Mouse (Mus musculus): ENCODE measurements around the gene Gnb1. TPM values are rescaled to one million over a fixed set of nuclear protein-coding genes. Genes with fewer than 3 reads are reported as not detected.

The Gnb1 gene
- polyA plus RNA-seq, 1 experiment from 2014 or later = 345 TPM

DNA sequence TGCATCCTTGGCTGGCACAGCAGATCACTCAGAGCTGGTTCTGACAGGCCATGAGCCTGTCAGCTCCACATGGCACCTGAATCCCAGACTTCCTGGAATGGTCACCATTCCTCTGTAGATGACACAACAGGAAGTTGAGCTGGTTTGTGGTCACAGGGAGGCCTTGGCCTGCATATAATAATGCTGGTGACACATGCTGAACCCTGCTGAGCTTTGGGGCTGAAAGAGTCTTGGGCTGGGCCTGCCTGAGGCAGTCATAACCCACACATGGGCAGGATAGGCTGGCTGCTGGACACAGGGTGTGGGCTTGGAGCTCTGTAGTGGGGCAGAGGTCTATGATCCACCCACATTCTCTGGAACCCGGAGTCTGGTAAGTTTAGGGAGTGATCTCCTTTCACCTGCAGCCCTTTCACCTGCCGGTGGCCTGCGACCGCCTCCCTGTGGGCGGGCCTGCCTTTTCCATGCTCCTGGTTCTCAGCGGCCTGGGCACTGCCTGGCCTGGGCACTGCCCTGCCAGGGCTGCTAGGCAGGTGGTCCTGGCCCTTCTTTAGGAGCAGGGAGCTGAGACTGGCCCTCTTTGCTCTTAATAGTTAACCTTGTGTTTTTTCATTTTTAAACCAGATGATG lies 91.2 kb downstream of the Gnb1 start:
- Histone ChIP-seq H3K4me1 (no peaks in the 10 kb centered on the region), H3K4me3 (no peak overlapping the region), H3K27me3 (replicated peaks) (no peaks in the 10 kb centered on the region), H3K9me3 (no peaks in the 10 kb centered on the region), H3K36me3 (peaks cover 88% of the 10 kb centered on the region), H3K4me2 (no peak overlapping the region), H3K27ac (replicated peaks) (no peak overlapping the region), H3K9ac (no peak overlapping the region)
- WGBS = 96% methylated on average over 6 of the region's 6 CpGs
- no peak for ATAC-seq (ENCODE audit: extremely low read depth, insufficient number of reproducible peaks, low FRiP score, low TSS enrichment)

DNA sequence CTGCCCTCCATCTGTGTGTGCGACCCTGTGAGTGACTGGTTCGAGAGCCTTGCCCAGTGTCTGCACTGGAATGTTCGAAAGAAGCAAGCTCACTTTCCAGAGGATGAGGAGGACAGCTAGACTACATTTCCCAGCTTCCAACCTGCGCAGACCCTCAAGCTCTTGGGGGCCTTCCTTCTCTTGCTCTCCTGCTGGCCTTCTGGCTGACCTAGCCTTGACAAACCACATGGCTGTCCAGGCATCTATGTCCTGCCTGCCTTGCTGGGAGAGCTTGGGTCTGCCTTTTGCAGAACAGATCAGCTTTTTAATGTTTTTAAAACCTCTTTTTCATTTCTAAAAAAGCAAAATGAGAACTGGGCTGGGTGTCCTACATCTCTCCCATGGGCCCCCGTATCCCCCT lies 98.2 kb downstream of the Gnb1 start:
- H3K9ac ChIP-seq = no peak overlapping the region
- no peak overlapping the region for H3K4me2 ChIP-seq
- peaks cover 69% of the 10 kb centered on the region for H3K36me3 ChIP-seq
- no peak for ATAC-seq (ENCODE audit: extremely low read depth, insufficient number of reproducible peaks, low FRiP score, low TSS enrichment)
- no peaks in the 10 kb centered on the region for H3K4me1 ChIP-seq
- no peak overlapping the region for H3K4me3 ChIP-seq
- WGBS = 86% methylated on average over 5 of the region's 5 CpGs
- H3K9me3 ChIP-seq = no peaks in the 10 kb centered on the region
- no peak overlapping the region for H3K27ac ChIP-seq (replicated peaks)
- H3K27me3 ChIP-seq (replicated peaks) = no peaks in the 10 kb centered on the region

DNA sequence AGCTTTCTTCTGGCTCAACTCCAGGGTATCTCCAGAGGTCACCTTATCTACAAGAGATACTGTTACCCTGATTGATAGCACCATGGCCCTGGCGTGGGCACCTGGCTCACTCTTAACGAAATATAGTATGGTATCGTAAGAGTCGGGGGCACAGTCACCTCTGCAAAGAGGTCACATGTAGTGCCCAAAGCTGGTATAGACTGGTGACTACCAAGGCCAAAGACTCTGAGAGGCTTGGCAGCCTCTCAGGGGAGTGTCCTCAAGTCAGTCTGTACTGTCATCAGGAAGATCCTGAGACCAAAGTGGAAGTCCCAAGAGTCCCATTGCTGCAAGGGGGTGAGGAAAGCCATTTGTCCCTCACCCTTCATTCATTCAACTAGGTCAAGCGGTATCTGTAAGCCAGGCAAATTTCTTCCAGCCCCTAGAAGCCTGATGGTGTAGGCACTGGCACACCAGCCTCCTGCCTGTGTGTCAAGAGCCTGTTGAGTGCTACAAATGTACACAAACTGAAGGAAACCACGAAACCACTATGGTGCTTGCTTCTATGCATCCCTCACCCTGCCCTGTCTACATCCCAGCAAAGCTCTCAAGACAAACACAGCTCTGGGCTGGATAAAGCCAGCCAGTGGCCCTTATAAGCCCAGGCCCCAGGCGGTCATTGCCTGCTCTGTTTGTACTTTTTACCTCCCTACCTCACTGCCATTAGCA lies 100.0 kb downstream of the Gnb1 start:
- H3K36me3 ChIP-seq = peaks cover 51% of the 10 kb centered on the region
- ATAC-seq (ENCODE audit: extremely low read depth, insufficient number of reproducible peaks, low FRiP score, low TSS enrichment) = no peak
- no peak overlapping the region for H3K27ac ChIP-seq (replicated peaks)
- no peaks in the 10 kb centered on the region for H3K27me3 ChIP-seq (replicated peaks)
- no peak overlapping the region for H3K4me2 ChIP-seq
- 0 out of 2 replicates have a peak, but pooled peaks cover 2% of the 10 kb centered on the region for H3K4me1 ChIP-seq
- 65% methylated on average over 7 of the region's 7 CpGs for WGBS
- H3K9me3 ChIP-seq = no peaks in the 10 kb centered on the region
- H3K4me3 ChIP-seq = no peak overlapping the region
- no peak overlapping the region for H3K9ac ChIP-seq

DNA sequence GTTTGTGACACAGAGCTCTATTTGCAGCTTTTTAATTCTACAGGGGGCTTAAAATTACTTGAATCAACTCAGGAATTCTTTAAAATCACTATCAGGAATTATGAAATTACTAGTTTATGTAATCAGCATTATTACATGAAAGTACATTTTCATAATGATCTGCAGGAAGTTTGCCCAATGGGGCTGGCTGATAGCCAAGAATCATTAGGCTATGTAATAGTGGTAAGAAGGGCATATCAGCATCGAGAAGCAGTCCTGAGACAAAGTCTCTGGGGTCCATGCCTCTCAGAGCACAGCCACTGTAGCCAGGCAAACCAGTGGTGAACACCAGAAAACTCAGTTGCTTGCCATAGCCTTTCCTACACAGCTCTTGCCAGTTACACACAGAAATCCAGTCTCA lies 102.6 kb downstream of the Gnb1 start:
- Histone ChIP-seq H3K4me3 (no peak overlapping the region), H3K27me3 (replicated peaks) (no peaks in the 10 kb centered on the region), H3K36me3 (peaks cover 25% of the 10 kb centered on the region), H3K4me1 (0 out of 2 replicates have a peak, but pooled peaks cover 2% of the 10 kb centered on the region), H3K27ac (replicated peaks) (no peak overlapping the region), H3K9ac (no peak overlapping the region), H3K9me3 (no peaks in the 10 kb centered on the region), H3K4me2 (no peak overlapping the region)
- no peak for ATAC-seq (ENCODE audit: extremely low read depth, insufficient number of reproducible peaks, low FRiP score, low TSS enrichment)
- WGBS = 45% methylated on average over 1 of the region's 1 CpGs

DNA sequence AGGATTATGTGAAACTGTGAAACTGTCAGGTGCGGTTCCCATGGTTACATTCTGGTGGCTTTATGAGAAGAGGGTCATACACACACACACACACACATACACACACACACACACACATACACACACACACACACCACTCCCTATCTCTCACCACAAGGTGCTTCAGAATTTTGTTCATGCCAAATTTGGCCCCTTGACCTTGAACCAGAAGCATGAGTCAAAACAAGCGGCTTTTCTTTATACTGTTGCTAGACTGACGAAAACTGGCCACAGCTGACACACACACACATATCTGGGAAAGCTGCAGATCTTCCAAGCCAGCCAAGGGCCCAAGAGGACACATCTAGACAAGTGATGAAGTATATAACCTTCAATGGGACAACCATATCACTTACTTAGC lies 104.6 kb downstream of the Gnb1 start:
- peaks cover 5% of the 10 kb centered on the region for H3K36me3 ChIP-seq
- H3K4me1 ChIP-seq = peaks cover 8% of the 10 kb centered on the region
- H3K27ac ChIP-seq (replicated peaks) = no peak overlapping the region
- H3K9ac ChIP-seq = no peak overlapping the region
- H3K4me2 ChIP-seq = no peak overlapping the region
- no peak overlapping the region for H3K4me3 ChIP-seq
- no peak for ATAC-seq (ENCODE audit: extremely low read depth, insufficient number of reproducible peaks, low FRiP score, low TSS enrichment)
- 73% methylated on average over 3 of the region's 3 CpGs for WGBS
- H3K27me3 ChIP-seq (replicated peaks) = no peaks in the 10 kb centered on the region
- no peaks in the 10 kb centered on the region for H3K9me3 ChIP-seq

DNA sequence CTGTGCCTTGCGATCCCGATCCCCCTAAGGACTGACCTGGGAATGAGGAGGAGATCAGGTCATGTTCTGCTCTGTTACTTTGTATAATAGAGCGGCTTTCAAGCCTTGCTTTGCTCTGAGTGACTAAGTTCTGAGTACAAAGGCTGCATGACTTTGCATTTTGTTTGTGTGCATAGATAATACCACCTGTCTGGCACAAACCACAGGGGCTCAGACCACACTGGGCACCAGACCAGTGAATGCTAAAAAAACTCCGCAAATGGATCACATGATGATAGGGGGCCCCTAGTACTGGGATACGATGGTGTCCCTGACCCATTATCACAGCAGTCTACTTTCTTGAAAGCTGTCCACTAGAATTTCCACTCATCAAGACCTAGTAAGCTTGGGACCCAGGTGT lies 105.4 kb downstream of the Gnb1 start:
- WGBS = 73% methylated on average over 5 of the region's 5 CpGs
- no peak for ATAC-seq (ENCODE audit: extremely low read depth, insufficient number of reproducible peaks, low FRiP score, low TSS enrichment)

DNA sequence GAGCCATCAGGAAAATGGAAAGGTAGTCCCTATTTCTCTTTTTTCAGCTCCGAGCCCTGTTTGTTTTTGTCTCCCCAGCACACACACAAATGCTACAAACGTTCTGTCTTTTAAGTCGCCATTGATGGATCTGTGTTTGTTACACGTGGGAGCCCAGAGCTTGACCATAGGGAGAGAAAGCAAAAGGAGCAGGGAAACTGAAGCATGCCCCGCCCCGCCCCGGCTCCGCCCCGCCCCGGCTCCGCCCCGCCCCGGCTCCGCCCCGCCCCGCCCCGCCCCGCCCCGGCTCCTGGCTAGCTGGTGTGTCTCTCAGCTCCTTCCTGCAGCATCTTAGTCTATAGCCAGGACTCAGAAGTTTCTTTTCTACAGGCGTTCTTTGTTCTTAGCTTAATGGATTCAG lies 107.4 kb downstream of the Gnb1 start:
- H3K27ac ChIP-seq (replicated peaks) = no peak overlapping the region
- no peaks in the 10 kb centered on the region for H3K9me3 ChIP-seq
- H3K27me3 ChIP-seq (replicated peaks) = no peaks in the 10 kb centered on the region
- no peak overlapping the region for H3K4me2 ChIP-seq
- peaks cover 9% of the 10 kb centered on the region for H3K36me3 ChIP-seq
- H3K4me3 ChIP-seq = no peak overlapping the region
- no peak overlapping the region for H3K9ac ChIP-seq
- no peak for ATAC-seq (ENCODE audit: extremely low read depth, insufficient number of reproducible peaks, low FRiP score, low TSS enrichment)
- H3K4me1 ChIP-seq = peaks cover 19% of the 10 kb centered on the region
- WGBS = 20% methylated on average over 18 of the region's 20 CpGs

More for the DNA sequence above, 105.4 kb downstream of the Gnb1 start:
- no peaks in the 10 kb centered on the region for H3K27me3 ChIP-seq (replicated peaks)
- H3K4me1 ChIP-seq = peaks cover 8% of the 10 kb centered on the region
- H3K27ac ChIP-seq (replicated peaks) = no peak overlapping the region
- no peak overlapping the region for H3K4me2 ChIP-seq
- no peaks in the 10 kb centered on the region for H3K9me3 ChIP-seq
- H3K4me3 ChIP-seq = no peak overlapping the region
- no peak overlapping the region for H3K9ac ChIP-seq
- no peaks in the 10 kb centered on the region for H3K36me3 ChIP-seq

DNA sequence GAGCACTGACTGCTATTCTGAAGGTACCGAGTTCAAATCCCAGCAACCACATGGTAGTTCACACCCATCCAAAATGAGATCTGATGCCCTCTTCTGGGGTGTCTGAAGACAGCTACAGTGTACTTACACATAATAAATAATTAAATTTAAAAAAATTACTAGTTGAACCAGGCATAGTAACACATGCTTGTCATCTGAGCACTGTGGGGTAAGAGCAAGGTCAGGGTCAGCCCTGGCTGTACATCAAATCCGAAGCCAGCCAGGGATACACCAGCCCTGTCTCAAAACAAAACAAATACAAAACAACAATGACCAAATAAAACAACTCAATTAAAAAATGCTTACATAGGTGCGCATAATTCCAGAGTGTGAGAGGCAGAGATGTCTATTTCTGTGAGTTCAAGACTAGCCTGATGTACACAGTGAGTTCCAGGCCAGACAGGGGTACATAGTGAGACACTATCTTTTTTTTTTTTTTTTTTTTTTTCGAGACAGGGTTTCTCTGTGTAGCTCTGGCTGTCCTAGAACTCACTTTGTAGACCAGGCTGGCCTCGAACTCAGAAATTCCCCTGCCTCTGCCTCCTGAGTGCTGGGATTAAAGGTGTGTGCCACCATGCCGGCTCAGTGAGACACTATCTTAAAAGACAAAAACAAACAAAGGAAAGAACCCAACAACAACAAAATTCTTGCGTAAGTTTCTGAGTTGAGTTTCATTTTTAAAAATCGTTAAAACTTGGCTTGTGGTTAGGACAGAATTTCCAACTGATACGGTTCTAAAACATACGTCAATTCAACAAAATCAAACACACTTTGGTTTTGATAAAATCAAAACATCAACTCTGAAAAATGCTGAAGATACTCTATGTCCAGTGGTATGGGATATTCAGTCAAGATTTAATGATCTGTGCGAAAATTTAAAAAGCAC lies 109.0 kb downstream of the Gnb1 start:
- H3K27me3 ChIP-seq (replicated peaks) = no peaks in the 10 kb centered on the region
- H3K27ac ChIP-seq (replicated peaks) = peak overlapping the region; percentile 97
- peaks cover 19% of the 10 kb centered on the region for H3K4me1 ChIP-seq
- WGBS = 87% methylated on average over 11 of the region's 11 CpGs
- H3K9ac ChIP-seq = peak overlapping the region; percentile 96
- H3K4me3 ChIP-seq = peak overlapping the region; percentile 98
- H3K36me3 ChIP-seq = peaks cover 23% of the 10 kb centered on the region
- no peak for ATAC-seq (ENCODE audit: extremely low read depth, insufficient number of reproducible peaks, low FRiP score, low TSS enrichment)
- H3K9me3 ChIP-seq = no peaks in the 10 kb centered on the region
- peak overlapping the region; percentile 96 for H3K4me2 ChIP-seq

DNA sequence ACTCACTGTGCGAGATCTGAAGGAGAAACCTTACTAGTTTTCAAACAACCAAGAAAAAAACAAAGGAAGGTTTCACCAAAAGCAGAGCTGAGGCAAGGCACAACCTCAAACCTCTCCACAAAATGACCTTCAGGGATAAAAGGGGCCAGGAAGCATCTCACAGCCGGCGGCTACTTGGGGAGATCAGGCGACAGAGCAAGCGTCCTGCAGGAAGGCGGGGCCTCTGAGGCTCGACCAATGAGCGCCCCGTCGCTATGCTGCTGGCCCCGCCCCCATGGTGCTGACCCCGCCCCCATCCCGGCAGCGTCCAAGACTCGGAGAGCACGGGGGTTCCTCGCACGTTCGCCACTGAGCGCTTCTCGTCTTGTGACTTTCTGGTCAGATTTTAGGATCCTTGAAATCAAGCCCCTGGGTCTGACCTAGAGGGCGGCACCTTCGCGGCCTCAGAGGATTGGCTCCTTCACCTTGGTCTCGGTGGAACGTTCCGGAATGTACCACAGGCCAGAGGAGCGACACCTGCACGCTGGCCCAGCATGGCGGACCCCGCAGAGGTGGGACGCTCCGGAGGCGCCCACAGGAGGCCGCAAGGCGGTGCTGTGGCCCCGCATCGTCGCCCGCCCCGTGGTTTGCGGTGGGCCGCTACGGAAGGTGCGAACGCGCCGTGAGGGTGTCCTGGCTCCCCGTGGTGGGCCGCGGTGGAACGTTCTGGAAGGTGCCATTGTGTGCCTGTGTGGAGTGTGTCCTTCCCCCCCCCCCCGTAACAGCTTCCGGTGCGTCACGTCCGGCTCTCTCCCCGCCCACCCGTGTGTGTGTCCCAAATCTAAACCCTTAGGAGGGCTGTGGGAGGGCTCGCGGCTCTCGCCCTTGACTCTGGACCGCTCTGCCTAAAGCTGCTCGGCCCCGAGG lies 110.2 kb downstream of the Gnb1 start, which contains the start of gene Slc35e2:
Gene Slc35e2 (plus strand): TSS at position 326 of the 906 bp plus-strand sequence.
- ATAC-seq (ENCODE audit: extremely low read depth, insufficient number of reproducible peaks, low FRiP score, low TSS enrichment) = peak; percentile 92
- peaks cover 17% of the 10 kb centered on the region for H3K4me1 ChIP-seq
- H3K27ac ChIP-seq (replicated peaks) = peak within 1 kb of the TSS; percentile 97
- H3K4me3 ChIP-seq = peak within 1 kb of the TSS; percentile 98
- no peaks in the 10 kb centered on the region for H3K27me3 ChIP-seq (replicated peaks)
- peak within 1 kb of the TSS; percentile 96 for H3K9ac ChIP-seq
- H3K4me2 ChIP-seq = peak within 1 kb of the TSS; percentile 96
- no peaks in the 10 kb centered on the region for H3K9me3 ChIP-seq
- under 1% methylated on average over 65 of the region's 65 CpGs for WGBS
- H3K36me3 ChIP-seq = peaks cover 35% of the 10 kb centered on the region

DNA sequence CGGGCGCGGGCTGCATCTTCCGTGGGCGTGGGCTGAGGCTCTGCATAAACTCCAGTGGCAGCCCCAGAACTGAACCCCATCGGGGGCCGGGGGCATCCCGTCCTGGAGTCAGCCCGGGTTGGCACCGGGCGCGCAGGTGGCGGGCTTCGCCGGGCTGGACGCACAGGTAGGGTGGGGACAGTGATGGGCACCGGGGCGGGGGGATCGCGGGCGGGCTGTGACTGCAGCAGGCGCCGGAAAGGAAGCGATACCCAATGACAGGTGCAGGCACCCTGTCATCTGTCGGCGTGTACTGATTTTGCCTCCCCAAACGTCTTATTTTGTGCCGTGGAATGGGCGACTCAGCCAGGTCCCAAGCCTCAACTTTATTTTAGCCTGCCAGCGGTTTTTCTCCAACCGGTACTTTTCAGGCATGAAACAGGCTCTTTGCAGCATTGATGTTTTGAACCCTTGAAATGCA lies 110.9 kb downstream of the Gnb1 start:
- no peaks in the 10 kb centered on the region for H3K27me3 ChIP-seq (replicated peaks)
- H3K4me2 ChIP-seq = peak overlapping the region; percentile 96
- 0 out of 2 replicates have a peak, but pooled peaks have one; percentile 4 for ATAC-seq (ENCODE audit: extremely low read depth, insufficient number of reproducible peaks, low FRiP score, low TSS enrichment)
- WGBS = under 1% methylated on average over 29 of the region's 31 CpGs
- H3K4me3 ChIP-seq = peak overlapping the region; percentile 98
- H3K9ac ChIP-seq = peak overlapping the region; percentile 96
- H3K36me3 ChIP-seq = peaks cover 41% of the 10 kb centered on the region
- no peaks in the 10 kb centered on the region for H3K9me3 ChIP-seq
- peak overlapping the region; percentile 97 for H3K27ac ChIP-seq (replicated peaks)
- H3K4me1 ChIP-seq = peaks cover 17% of the 10 kb centered on the region

All from heart, embryonic 13.5 days (tissue).